Mouse (Mus musculus) hindbrain, embryonic 14.5 days (tissue): Measurements from ENCODE around the gene Dis3. TPM values are rescaled to one million over a fixed set of nuclear protein-coding genes. Genes with fewer than 3 reads are reported as not detected.
"Not testable (repeated sequence)": the region's sequence is repeated elsewhere in the genome, so short reads cannot be mapped to it uniquely, and the experiment has no call there.

Experiments
- ATAC-seq: fragments of 200-750 bp; cut with Nextera tagmentation; 2 replicates; pipeline ENCODE4 v1.8.0; 2017; ENCODE audit warnings: moderate number of reproducible peaks, mild to moderate bottlenecking, moderate TSS enrichment, moderate library complexity; ENCODE audit not compliant: low FRiP score
- DNase-seq: peaks from one replicate; pipeline ENCODE4 v3.0.0-alpha.2; 2015; ENCODE audit warnings: low spot score
- H3K27ac ChIP-seq: fragments of 300-500 bp; sonication (generic); 2 replicates; pipeline ENCODE4 v1.5.1; 2014; ENCODE audit warnings: mild to moderate bottlenecking, moderate library complexity
- H3K27me3 ChIP-seq: fragments of 300-500 bp; sonication (generic); 2 replicates; pipeline ENCODE4 v1.6.1; 2014; ENCODE audit warnings: mild to moderate bottlenecking, low read length, mixed read lengths; ENCODE audit not compliant: control insufficient read depth, insufficient read depth
- H3K36me3 ChIP-seq: fragments of 300-500 bp; sonication (generic); replicated peaks from 2 replicates; pipeline ENCODE4 v1.6.1; 2014; ENCODE audit not compliant: control insufficient read depth, insufficient read depth
- H3K4me1 ChIP-seq: fragments of 300-500 bp; sonication (generic); replicated peaks from 2 replicates; pipeline ENCODE4 v1.6.1; 2014; ENCODE audit warnings: antibody characterized with exemption, low read length, mixed read lengths; ENCODE audit not compliant: control insufficient read depth, insufficient read depth
- H3K4me2 ChIP-seq: fragments of 300-500 bp; sonication (generic); replicated peaks from 2 replicates; pipeline ENCODE4 v1.6.1; 2014; ENCODE audit warnings: mild to moderate bottlenecking, moderate library complexity
- H3K4me3 ChIP-seq: fragments of 300-500 bp; sonication (generic); replicated peaks from 2 replicates; pipeline ENCODE4 v1.5.1; 2014; ENCODE audit warnings: mild to moderate bottlenecking, low read length
- H3K9ac ChIP-seq: fragments of 300-500 bp; sonication (generic); 2 replicates; pipeline ENCODE4 v1.6.1; 2014
- H3K9me3 ChIP-seq: fragments of 300-500 bp; sonication (generic); 2 replicates; pipeline ENCODE4 v1.6.1; 2016; ENCODE audit warnings: low read length; ENCODE audit not compliant: control insufficient read depth
- WGBS: fragments of 180-500 bp; shearing (Covaris S2); extraction: QIAGEN DNeasy Blood & Tissue Kit; methylation state at CpG from one replicate; pipeline ENCODE4 v1.1.7; 2014; 5-methylcytosine and 5-hydroxymethylcytosine counted together
- polyA plus RNA-seq: library from polyadenylated mRNA; unstranded; fragments of >200 nt; fragmentation: Nextera tagmentation; extraction: Ambion mirVana; gene quantifications from 2 replicates; pipeline ENCODE4 v1.2.1, GENCODE M21; 2014

Gene Dis3
- polyA plus RNA-seq, 1 experiment from 2014 or later: 30.9 TPM

- DNase-seq (no peak), ATAC-seq (no peak)
- WGBS: 6% methylated on average over 5 of the region's 5 CpGs
- Histone ChIP-seq H3K9ac (peak overlapping the region; percentile 88), H3K36me3 (no peaks in the 10 kb centered on the region; the same call in 1 of the 2 replicates), H3K27me3 (no peaks in the 10 kb centered on the region), H3K4me2 (peak overlapping the region; percentile 62), H3K27ac (no peak overlapping the region), H3K4me1 (peaks cover 18% of the 10 kb centered on the region), H3K4me3 (peak overlapping the region; percentile 89), H3K9me3 (no peaks in the 10 kb centered on the region)
Observed at GRCm38 (mm10) chr14:99044718-99045117, 54.9 kb downstream of the Dis3 start.

GRCm38 (mm10) chr14:99044096-99044495 is 55.5 kb downstream of the Dis3 start:
- peaks cover 18% of the 10 kb centered on the region for H3K4me1 ChIP-seq
- H3K4me3 ChIP-seq: peak overlapping the region; percentile 89
- H3K27me3 ChIP-seq: no peaks in the 10 kb centered on the region
- H3K4me2 ChIP-seq: peak overlapping the region; percentile 62
- H3K27ac ChIP-seq: no peak overlapping the region
- H3K9ac ChIP-seq: no peak overlapping the region
- DNase-seq (no peak), ATAC-seq (no peak)
- H3K36me3 ChIP-seq: no peaks in the 10 kb centered on the region; the same call in none of the 2 replicates
- 19% methylated on average over 10 of the region's 10 CpGs for WGBS
- H3K9me3 ChIP-seq: no peaks in the 10 kb centered on the region

- DNase-seq (no peak), ATAC-seq (no peak)
- H3K36me3 ChIP-seq: no peaks in the 10 kb centered on the region; the same call in none of the 2 replicates
- H3K27ac ChIP-seq: no peak overlapping the region
- H3K4me1 ChIP-seq: peaks cover 18% of the 10 kb centered on the region
- H3K9me3 ChIP-seq: no peaks in the 10 kb centered on the region
- 0 out of 2 replicates have a peak overlapping the region, but pooled peaks have one; percentile 16 for H3K9ac ChIP-seq
- WGBS: 37% methylated on average over 1 of the region's 1 CpGs
- H3K4me2 ChIP-seq: peak overlapping the region; percentile 62
- H3K4me3 ChIP-seq: no peak overlapping the region
- H3K27me3 ChIP-seq: no peaks in the 10 kb centered on the region
Observed at GRCm38 (mm10) chr14:99043499-99043898, 56.1 kb downstream of the Dis3 start.

DNA sequence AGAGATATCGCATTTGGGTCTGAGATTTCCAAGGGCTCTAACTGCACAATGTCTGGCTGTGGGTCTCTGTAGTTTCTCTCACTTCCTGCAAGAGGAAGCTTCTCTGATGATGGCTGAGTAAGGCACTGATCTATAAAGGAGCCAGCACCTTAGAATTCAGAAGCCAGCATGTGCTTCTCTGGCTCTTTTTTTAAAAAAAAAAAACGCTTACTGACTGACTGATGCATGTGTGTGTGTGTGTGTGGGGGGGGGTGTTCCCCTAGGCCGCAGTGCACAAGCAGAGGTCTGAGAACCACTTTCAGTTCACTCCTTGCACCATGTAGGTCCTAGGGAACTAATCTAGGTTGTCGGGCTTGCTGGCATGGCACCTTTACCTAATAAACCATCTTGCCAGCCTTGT is 58.2 kb downstream of the Dis3 start:
- peaks cover 4% of the 10 kb centered on the region for H3K36me3 ChIP-seq
- no peak for DNase-seq
- no peak overlapping the region for H3K27ac ChIP-seq
- H3K27me3 ChIP-seq: no peaks in the 10 kb centered on the region
- no peak for ATAC-seq
- H3K4me1 ChIP-seq: peaks cover 18% of the 10 kb centered on the region
- no peak overlapping the region for H3K4me3 ChIP-seq
- no peaks in the 10 kb centered on the region for H3K9me3 ChIP-seq
- no peak overlapping the region for H3K9ac ChIP-seq
- WGBS: 73% methylated on average over 4 of the region's 4 CpGs
- H3K4me2 ChIP-seq: no peak overlapping the region

DNA sequence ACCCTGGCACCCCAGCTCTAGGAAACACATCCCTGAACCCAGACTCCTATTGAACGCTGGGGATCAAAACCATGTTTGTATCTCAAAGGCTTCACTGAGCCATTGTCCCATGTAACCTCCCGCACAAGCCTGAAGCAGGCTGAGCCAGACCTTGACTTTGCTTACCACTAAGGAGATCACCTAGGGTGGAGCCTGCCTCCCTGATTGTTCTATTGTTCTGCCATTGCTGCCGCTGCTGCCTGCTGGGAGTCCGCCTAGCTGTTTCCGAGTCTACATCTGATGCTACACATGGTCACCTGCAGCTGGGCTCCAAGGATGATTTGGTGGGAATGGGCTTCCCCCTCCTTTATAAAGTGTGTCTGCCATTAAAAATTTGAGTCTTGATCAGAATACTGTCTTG is 60.3 kb downstream of the Dis3 start:
- H3K4me3 ChIP-seq, H3K9ac ChIP-seq, ATAC-seq, H3K4me1 ChIP-seq, H3K9me3 ChIP-seq, H3K27ac ChIP-seq, H3K27me3 ChIP-seq, H3K4me2 ChIP-seq, DNase-seq: not testable (repeated sequence)
- 47% methylated on average over 5 of the region's 5 CpGs for WGBS
- peaks cover 11% of the 10 kb centered on the region for H3K36me3 ChIP-seq

- DNase-seq (no peak), ATAC-seq (no peak)
- Histone ChIP-seq H3K27ac (no peak overlapping the region), H3K9ac (no peak overlapping the region), H3K36me3 (peaks cover 17% of the 10 kb centered on the region), H3K4me1 (no peaks in the 10 kb centered on the region), H3K4me3 (no peak overlapping the region), H3K27me3 (no peaks in the 10 kb centered on the region), H3K4me2 (no peak overlapping the region), H3K9me3 (no peaks in the 10 kb centered on the region)
- WGBS: 88% methylated on average over 2 of the region's 2 CpGs
Observed at GRCm38 (mm10) chr14:99037703-99038102, 61.9 kb downstream of the Dis3 start.

GRCm38 (mm10) chr14:99036039-99036438 is 63.5 kb downstream of the Dis3 start:
- Histone ChIP-seq H3K27me3 (no peaks in the 10 kb centered on the region), H3K36me3 (peaks cover 22% of the 10 kb centered on the region), H3K4me3 (no peak overlapping the region), H3K27ac (no peak overlapping the region), H3K4me2 (no peak overlapping the region), H3K9ac (no peak overlapping the region), H3K9me3 (no peaks in the 10 kb centered on the region), H3K4me1 (no peaks in the 10 kb centered on the region)
- DNase-seq: no peak
- no peak for ATAC-seq
- 87% methylated on average over 4 of the region's 4 CpGs for WGBS

DNA sequence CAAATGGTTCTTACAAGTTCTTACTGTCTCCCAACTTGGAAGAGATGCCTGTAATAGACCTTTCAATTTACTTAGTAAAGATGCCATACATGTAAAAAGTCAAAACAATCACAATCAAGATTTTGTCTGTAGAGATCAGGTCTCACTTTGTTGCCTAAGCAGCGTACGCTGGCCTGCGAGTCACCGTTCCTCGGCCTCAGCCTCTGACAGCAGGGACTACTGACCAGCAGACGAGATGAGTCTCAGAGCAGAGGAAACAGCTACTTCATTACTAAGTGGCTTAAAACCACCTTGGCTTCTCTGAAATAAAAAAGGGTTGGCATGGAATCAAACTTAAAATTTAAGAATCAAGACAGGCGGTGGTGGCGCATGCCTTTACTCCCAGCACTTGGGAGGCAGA is 64.7 kb downstream of the Dis3 start:
- not testable (repeated sequence) for H3K4me2 ChIP-seq

GRCm38 (mm10) chr14:99032596-99032995 is 67.0 kb downstream of the Dis3 start:
- no peaks in the 10 kb centered on the region for H3K9me3 ChIP-seq

More for the DNA sequence above, 64.7 kb downstream of the Dis3 start:
- not testable (repeated sequence) for ATAC-seq, DNase-seq, H3K27ac ChIP-seq, H3K4me3 ChIP-seq, H3K4me1 ChIP-seq, H3K27me3 ChIP-seq, H3K9me3 ChIP-seq, H3K9ac ChIP-seq
- WGBS: 95% methylated on average over 8 of the region's 8 CpGs
- peaks cover 22% of the 10 kb centered on the region for H3K36me3 ChIP-seq

GRCm38 (mm10) chr14:99031337-99031873 is 68.2 kb downstream of the Dis3 start:
- H3K27ac ChIP-seq: no peak overlapping the region
- no peak overlapping the region for H3K9ac ChIP-seq
- no peak for DNase-seq
- ATAC-seq: no peak
- H3K4me3 ChIP-seq: no peak overlapping the region
- H3K4me1 ChIP-seq: peaks cover 8% of the 10 kb centered on the region; the same call in 1 of the 2 replicates
- peaks cover 18% of the 10 kb centered on the region for H3K36me3 ChIP-seq
- 84% methylated on average over 5 of the region's 5 CpGs for WGBS
- H3K27me3 ChIP-seq: no peaks in the 10 kb centered on the region
- H3K9me3 ChIP-seq: peaks cover 5% of the 10 kb centered on the region; the same call in 1 of the 2 replicates
- H3K4me2 ChIP-seq: no peak overlapping the region

More at GRCm38 (mm10) chr14:99032596-99032995, 67.0 kb downstream of the Dis3 start:
- Histone ChIP-seq H3K36me3 (peaks cover 19% of the 10 kb centered on the region), H3K27me3 (no peaks in the 10 kb centered on the region), H3K4me1 (peaks cover 8% of the 10 kb centered on the region; the same call in 1 of the 2 replicates), H3K9ac (no peak overlapping the region), H3K27ac (no peak overlapping the region), H3K4me2 (no peak overlapping the region), H3K4me3 (no peak overlapping the region)
- no peak for ATAC-seq
- no peak for DNase-seq
- 89% methylated on average over 5 of the region's 5 CpGs for WGBS
